In genomic region chr5:44121390-44121789, GRCm38 (mm10) we compare ENCODE assay signal across 16 mouse cellular contexts. TPM values are rescaled to one million over a fixed set of nuclear protein-coding genes. Genes with fewer than 3 reads are reported as not detected.
A peak's percentile ranks its signal among the peaks of the same experiment; 100 is the strongest.
DNase-seq lines count a peak whose midpoint lies in the region; ATAC-seq and TF ChIP-seq lines count a peak whose summit lies in the region.
"Had no signal": no experiment of that assay in that cellular context is flagged by ENCODE, and none has a peak within 500 bp of the region (broad histone marks: within the 10 kb centered on the region; RNA-seq: fewer than 3 reads in every experiment).

No protein-coding gene starts in this region.

- H3K4me2 ChIP-seq in kidney, embryonic 16.5 days (replicated peaks; ENCODE audit: low read depth, low read length): no peak overlapping the region
- no peak overlapping the region for H3K4me2 ChIP-seq in forebrain, postnatal 0 days (ENCODE audit: low read depth)
- H3K4me2 ChIP-seq: heart, embryonic 12.5 days; hindbrain, embryonic 15.5 days had no signal

- H3K9me3 ChIP-seq in kidney, embryonic 16.5 days (ENCODE audit: low read length): no peaks in the 10 kb centered on the region
- H3K9me3 ChIP-seq in forebrain, postnatal 0 days (ENCODE audit: low read length): no peaks in the 10 kb centered on the region
- H3K9me3 ChIP-seq: heart, embryonic 12.5 days; hindbrain, embryonic 10.5 days; hindbrain, embryonic 15.5 days had no signal

- no peaks in the 10 kb centered on the region for H3K36me3 ChIP-seq in kidney, embryonic 16.5 days (ENCODE audit: insufficient read depth, low read length)
- H3K36me3 ChIP-seq in forebrain, postnatal 0 days (ENCODE audit: insufficient read depth): no peaks in the 10 kb centered on the region
- H3K36me3 ChIP-seq: heart, embryonic 12.5 days; hindbrain, embryonic 10.5 days; hindbrain, embryonic 15.5 days had no signal

- no peaks in the 10 kb centered on the region for H3K4me1 ChIP-seq in kidney, embryonic 16.5 days (ENCODE audit: insufficient read depth, low read length)
- H3K4me1 ChIP-seq in cerebellum, adult 2 months (ENCODE audit: control insufficient read depth, insufficient read depth, low read length): peaks cover 13% of the 10 kb centered on the region; the same call in 1 of the 2 replicates
- H3K4me1 ChIP-seq in forebrain, postnatal 0 days (ENCODE audit: insufficient read depth): no peaks in the 10 kb centered on the region
- H3K4me1 ChIP-seq: heart, embryonic 12.5 days; hindbrain, embryonic 10.5 days; hindbrain, embryonic 15.5 days had no signal

- H3K4me3 ChIP-seq in kidney, embryonic 16.5 days (ENCODE audit: low read length): no peak overlapping the region
- H3K4me3 ChIP-seq in cerebellum, adult 2 months (replicated peaks; ENCODE audit: insufficient read depth, low read depth, low read length): no peak overlapping the region
- no peak overlapping the region for H3K4me3 ChIP-seq in forebrain, postnatal 0 days (ENCODE audit: low read depth, low read length)
- H3K4me3 ChIP-seq: heart, adult 2 months; heart, embryonic 12.5 days; hindbrain, embryonic 10.5 days; hindbrain, embryonic 15.5 days had no signal

- no peak for DNase-seq in kidney, postnatal 25 days
- peak; percentile 54 to 75 for DNase-seq in cerebellum, adult 2 months
- peak; percentile 38 for DNase-seq in cerebellum, postnatal 25 days
- no peak for DNase-seq in left cerebral cortex, adult 11 months (ENCODE audit: low spot score)
- no peak for DNase-seq in forebrain, postnatal 0 days
- DNase-seq: adrenal gland, adult 2 months; adrenal gland, postnatal 25 days; gastrocnemius, postnatal 14 days; heart, adult 2 months; kidney, adult 2 months had no signal

- no peaks in the 10 kb centered on the region for H3K27me3 ChIP-seq in kidney, embryonic 16.5 days (ENCODE audit: insufficient read depth, low read length)
- no peaks in the 10 kb centered on the region for H3K27me3 ChIP-seq in cerebellum, adult 2 months (ENCODE audit: control insufficient read depth, insufficient read depth, low read length)
- no peaks in the 10 kb centered on the region for H3K27me3 ChIP-seq in forebrain, postnatal 0 days (ENCODE audit: insufficient read depth, low read length)
- H3K27me3 ChIP-seq: heart, embryonic 12.5 days; hindbrain, embryonic 15.5 days had no signal

- 79% methylated on average over 2 of the region's 2 CpGs for WGBS in kidney, embryonic 16.5 days
- WGBS in cerebellum, adult 2 months: 15% methylated on average over 2 of the region's 2 CpGs
- WGBS in forebrain, postnatal 0 days: 96% methylated on average over 2 of the region's 2 CpGs

- 0 out of 2 replicates have a peak, but pooled peaks have one; percentile 46 for ATAC-seq in kidney, embryonic 16.5 days (ENCODE audit: low FRiP score, low TSS enrichment)
- no peak for ATAC-seq in forebrain, postnatal 0 days
- ATAC-seq: forebrain, embryonic 16.5 days; intestine, embryonic 16.5 days had no signal

- H3K9ac ChIP-seq in kidney, embryonic 16.5 days (replicated peaks; ENCODE audit: low read length): no peak overlapping the region
- H3K9ac ChIP-seq in forebrain, postnatal 0 days: no peak overlapping the region
- H3K9ac ChIP-seq: heart, embryonic 12.5 days; hindbrain, embryonic 15.5 days had no signal

- H3K27ac ChIP-seq in kidney, embryonic 16.5 days (ENCODE audit: low read length): no peak overlapping the region
- peak overlapping the region; percentile 33; the same call in 1 of the 2 replicates for H3K27ac ChIP-seq in cerebellum, adult 2 months (ENCODE audit: insufficient read depth, low read length)
- no peak overlapping the region for H3K27ac ChIP-seq in forebrain, postnatal 0 days (ENCODE audit: low read depth, low read length)
- H3K27ac ChIP-seq: heart, adult 2 months; hindbrain, embryonic 10.5 days; hindbrain, embryonic 15.5 days had no signal

- TF ChIP-seq POLR2A in cerebellum, adult 2 months (IDR thresholded peaks at IDR 0.05; ENCODE audit: borderline replicate concordance, insufficient read depth, low read length): no peak

- no peak for TF ChIP-seq CTCF in cerebellum, adult 2 months (IDR thresholded peaks at IDR 0.05; ENCODE audit: borderline replicate concordance, insufficient read depth, low read depth, low read length)
- TF ChIP-seq CTCF in forebrain, postnatal 0 days (IDR thresholded peaks at IDR 0.05; ENCODE audit: low read depth): no peak

RNA-seq across cellular contexts. Expression of gene Prom1, which starts 19.6 kb away (rescaled TPM):
- 96.0 and 97.8 TPM in 2 replicates for polyA plus RNA-seq in kidney, embryonic 16.5 days (2015; fragmentation: Nextera tagmentation; extraction: Ambion mirVana)
- polyA plus RNA-seq in cerebellum, adult 2 months (2012; rRNA removed): 36.9 and 39.9 TPM in 2 replicates
- total RNA-seq in forebrain, postnatal 0 days (2014; rRNA removed): 12.5 and 18.1 TPM in 2 replicates
- 14.4 and 15.4 TPM in 2 replicates for polyA plus RNA-seq in forebrain, postnatal 0 days (2015; fragmentation: Nextera tagmentation; extraction: Ambion mirVana)

Comparison
In these comparisons a context has a peak if more than half of its experiments do, and no peak if none do; other contexts are left out.
1. DNase-seq: peak in cerebellum, adult 2 months (2 of 2) and cerebellum, postnatal 25 days (2 of 2); none in kidney, postnatal 25 days (0 of 2), left cerebral cortex, adult 11 months (single experiment) and forebrain, postnatal 0 days (single experiment).